Mouse (Mus musculus): ENCODE measurements around the gene 1700001K19Rik. TPM values are rescaled to one million over a fixed set of nuclear protein-coding genes. Genes with fewer than 3 reads are reported as not detected.

1700001K19Rik gene
- polyA plus RNA-seq, 1 experiment, result not detected

- no peaks in the 10 kb centered on the region for H3K27me3 ChIP-seq (replicated peaks; ENCODE audit: control insufficient read depth, insufficient read depth, low read length)
- H3K27ac ChIP-seq (ENCODE audit: insufficient read depth, low read depth, low read length), result no peak overlapping the region
- peaks cover 5% of the 10 kb centered on the region; the same call in 1 of the 2 replicates for H3K4me1 ChIP-seq (ENCODE audit: control insufficient read depth, insufficient read depth, low read length)
- WGBS, result 83% methylated on average over 2 of the region's 2 CpGs
- no peak for DNase-seq
- no peak overlapping the region for H3K4me3 ChIP-seq (ENCODE audit: insufficient read depth, low read depth, low read length)
- H3K36me3 ChIP-seq (ENCODE audit: control insufficient read depth, insufficient read depth, low read length), result no peaks in the 10 kb centered on the region
- TF ChIP-seq POLR2A (IDR thresholded peaks at IDR 0.05; ENCODE audit: low read depth, low read length) (no peak), CTCF (conservative IDR thresholded peaks at IDR 0.05; ENCODE audit: insufficient read depth, insufficient read length, low read depth, low read length) (no peak)
Observed at GRCm38 (mm10) chr12:110700730-110701129, 18.3 kb upstream of the 1700001K19Rik start.

GRCm38 (mm10) chr12:110699171-110699547 lies 16.7 kb upstream of the 1700001K19Rik start:
- peaks cover 9% of the 10 kb centered on the region; the same call in 1 of the 2 replicates for H3K4me1 ChIP-seq (ENCODE audit: control insufficient read depth, insufficient read depth, low read length)
- no peaks in the 10 kb centered on the region for H3K27me3 ChIP-seq (replicated peaks; ENCODE audit: control insufficient read depth, insufficient read depth, low read length)
- 54% methylated on average over 2 of the region's 2 CpGs for WGBS
- TF ChIP-seq CTCF (conservative IDR thresholded peaks at IDR 0.05; ENCODE audit: insufficient read depth, insufficient read length, low read depth, low read length), result no peak
- TF ChIP-seq POLR2A (IDR thresholded peaks at IDR 0.05; ENCODE audit: low read depth, low read length), result no peak
- no peak for DNase-seq
- H3K36me3 ChIP-seq (ENCODE audit: control insufficient read depth, insufficient read depth, low read length), result peaks cover 2% of the 10 kb centered on the region
- no peak overlapping the region for H3K27ac ChIP-seq (ENCODE audit: insufficient read depth, low read depth, low read length)
- no peak overlapping the region for H3K4me3 ChIP-seq (ENCODE audit: insufficient read depth, low read depth, low read length)

- Histone ChIP-seq H3K4me1 (ENCODE audit: control insufficient read depth, insufficient read depth, low read length) (peaks cover 9% of the 10 kb centered on the region; the same call in 1 of the 2 replicates), H3K27me3 (replicated peaks; ENCODE audit: control insufficient read depth, insufficient read depth, low read length) (no peaks in the 10 kb centered on the region), H3K27ac (ENCODE audit: insufficient read depth, low read depth, low read length) (no peak overlapping the region), H3K4me3 (ENCODE audit: insufficient read depth, low read depth, low read length) (no peak overlapping the region), H3K36me3 (ENCODE audit: control insufficient read depth, insufficient read depth, low read length) (peaks cover 2% of the 10 kb centered on the region)
- 67% methylated on average over 15 of the region's 15 CpGs for WGBS
- no peak for DNase-seq
- TF ChIP-seq CTCF (conservative IDR thresholded peaks at IDR 0.05; ENCODE audit: insufficient read depth, insufficient read length, low read depth, low read length), result no peak
- TF ChIP-seq POLR2A (IDR thresholded peaks at IDR 0.05; ENCODE audit: low read depth, low read length), result no peak
Observed at GRCm38 (mm10) chr12:110698523-110699170, 16.2 kb upstream of the 1700001K19Rik start.

- Histone ChIP-seq H3K36me3 (ENCODE audit: control insufficient read depth, insufficient read depth, low read length) (peaks cover 2% of the 10 kb centered on the region), H3K4me3 (ENCODE audit: insufficient read depth, low read depth, low read length) (no peak overlapping the region), H3K4me1 (ENCODE audit: control insufficient read depth, insufficient read depth, low read length) (peaks cover 6% of the 10 kb centered on the region; the same call in 1 of the 2 replicates), H3K27ac (ENCODE audit: insufficient read depth, low read depth, low read length) (no peak overlapping the region), H3K27me3 (replicated peaks; ENCODE audit: control insufficient read depth, insufficient read depth, low read length) (no peaks in the 10 kb centered on the region)
- TF ChIP-seq CTCF (conservative IDR thresholded peaks at IDR 0.05; ENCODE audit: insufficient read depth, insufficient read length, low read depth, low read length), result no peak
- TF ChIP-seq POLR2A (IDR thresholded peaks at IDR 0.05; ENCODE audit: low read depth, low read length), result no peak
- DNase-seq, result no peak
- 94% methylated on average over 1 of the region's 1 CpGs for WGBS
Observed at GRCm38 (mm10) chr12:110698080-110698479, 15.7 kb upstream of the 1700001K19Rik start.

- no peak for DNase-seq
Observed at GRCm38 (mm10) chr12:110697457-110697856, 15.0 kb upstream of the 1700001K19Rik start.

GRCm38 (mm10) chr12:110696975-110697400 lies 14.6 kb upstream of the 1700001K19Rik start:
- Histone ChIP-seq H3K4me3 (ENCODE audit: insufficient read depth, low read depth, low read length) (peak overlapping the region; percentile 74), H3K27ac (ENCODE audit: insufficient read depth, low read depth, low read length) (peak overlapping the region; percentile 54; the same call in 1 of the 2 replicates), H3K4me1 (ENCODE audit: control insufficient read depth, insufficient read depth, low read length) (peaks cover 6% of the 10 kb centered on the region; the same call in 1 of the 2 replicates), H3K36me3 (ENCODE audit: control insufficient read depth, insufficient read depth, low read length) (peaks cover 4% of the 10 kb centered on the region), H3K27me3 (replicated peaks; ENCODE audit: control insufficient read depth, insufficient read depth, low read length) (no peaks in the 10 kb centered on the region)
- no peak for DNase-seq
- TF ChIP-seq POLR2A (IDR thresholded peaks at IDR 0.05; ENCODE audit: low read depth, low read length) (no peak), CTCF (conservative IDR thresholded peaks at IDR 0.05; ENCODE audit: insufficient read depth, insufficient read length, low read depth, low read length) (no peak)
- WGBS, result 49% methylated on average over 9 of the region's 9 CpGs

More at GRCm38 (mm10) chr12:110697457-110697856, 15.0 kb upstream of the 1700001K19Rik start:
- Histone ChIP-seq H3K27ac (ENCODE audit: insufficient read depth, low read depth, low read length) (no peak overlapping the region), H3K27me3 (replicated peaks; ENCODE audit: control insufficient read depth, insufficient read depth, low read length) (no peaks in the 10 kb centered on the region), H3K36me3 (ENCODE audit: control insufficient read depth, insufficient read depth, low read length) (peaks cover 4% of the 10 kb centered on the region), H3K4me1 (ENCODE audit: control insufficient read depth, insufficient read depth, low read length) (peaks cover 6% of the 10 kb centered on the region; the same call in 1 of the 2 replicates), H3K4me3 (ENCODE audit: insufficient read depth, low read depth, low read length) (no peak overlapping the region)
- TF ChIP-seq CTCF (conservative IDR thresholded peaks at IDR 0.05; ENCODE audit: insufficient read depth, insufficient read length, low read depth, low read length) (no peak), POLR2A (IDR thresholded peaks at IDR 0.05; ENCODE audit: low read depth, low read length) (no peak)
- whole genome bisulfite sequencing, result 65% methylated on average over 5 of the region's 5 CpGs

GRCm38 (mm10) chr12:110696173-110696974 lies 14.0 kb upstream of the 1700001K19Rik start:
- WGBS, result under 1% methylated on average over 89 of the region's 89 CpGs
- TF ChIP-seq CTCF (conservative IDR thresholded peaks at IDR 0.05; ENCODE audit: insufficient read depth, insufficient read length, low read depth, low read length) (no peak), POLR2A (IDR thresholded peaks at IDR 0.05; ENCODE audit: low read depth, low read length) (peak; percentile 98)
- no peaks in the 10 kb centered on the region for H3K27me3 ChIP-seq (replicated peaks; ENCODE audit: control insufficient read depth, insufficient read depth, low read length)
- peak overlapping the region; percentile 71 for H3K27ac ChIP-seq (ENCODE audit: insufficient read depth, low read depth, low read length)
- peaks cover 6% of the 10 kb centered on the region for H3K36me3 ChIP-seq (ENCODE audit: control insufficient read depth, insufficient read depth, low read length)
- H3K4me1 ChIP-seq (ENCODE audit: control insufficient read depth, insufficient read depth, low read length), result peaks cover 6% of the 10 kb centered on the region; the same call in 1 of the 2 replicates
- H3K4me3 ChIP-seq (ENCODE audit: insufficient read depth, low read depth, low read length), result peak overlapping the region; percentile 87
- DNase-seq, result peak; percentile 98
